Mouse (Mus musculus) cerebellum, postnatal 36 days (tissue): ENCODE results near the gene Upf3b.
A peak's percentile ranks its signal among the peaks of the same experiment; 100 is the strongest.
"Not testable (repeated sequence)": the region's sequence is repeated elsewhere in the genome, so short reads cannot be mapped to it uniquely, and the experiment has no call there.

ENCODE experiments used
- DNase-seq, 2 experiments: peaks; one replicate each; pipeline ENCODE4 v3.0.0; 2021 to 2022; ENCODE audit warnings: mixed read lengths in 2 of 2

Gene Upf3b

GRCm38 (mm10) chrX:37110193-37110880 is at the start of gene Upf3b:
Upf3b (minus strand) TSS chrX:37110322.
- peak; percentile 84 to 90 for DNase-seq

GRCm38 (mm10) chrX:37157839-37158238 is 47.7 kb upstream of the Upf3b start:
- no peak for DNase-seq

- DNase-seq = peak in 1 of 2 experiments; percentile 10
These were observed 34.8 kb upstream of the Upf3b start for GRCm38 (mm10) chrX:37144954-37145353.

DNA sequence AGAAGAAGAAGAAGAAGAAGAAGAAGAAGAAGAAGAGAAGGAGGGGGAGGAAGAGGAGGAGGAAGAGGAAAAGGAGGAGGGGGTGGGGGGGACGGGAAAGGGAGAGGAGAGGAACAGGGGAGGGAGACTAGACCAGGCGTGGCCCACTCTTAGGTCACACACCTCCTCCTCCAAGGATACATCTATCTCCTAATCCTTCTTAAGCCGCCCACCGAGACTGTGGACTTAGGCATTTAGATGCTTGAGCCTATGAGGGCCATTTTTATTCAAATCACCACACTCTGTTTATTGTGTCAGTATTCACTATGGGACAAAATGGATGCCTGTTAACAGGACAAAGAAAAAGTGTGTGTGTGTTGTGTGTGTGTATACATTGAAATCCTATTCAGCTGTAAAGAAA is 34.4 kb upstream of the Upf3b start:
- DNase-seq = not testable (repeated sequence)

DNA sequence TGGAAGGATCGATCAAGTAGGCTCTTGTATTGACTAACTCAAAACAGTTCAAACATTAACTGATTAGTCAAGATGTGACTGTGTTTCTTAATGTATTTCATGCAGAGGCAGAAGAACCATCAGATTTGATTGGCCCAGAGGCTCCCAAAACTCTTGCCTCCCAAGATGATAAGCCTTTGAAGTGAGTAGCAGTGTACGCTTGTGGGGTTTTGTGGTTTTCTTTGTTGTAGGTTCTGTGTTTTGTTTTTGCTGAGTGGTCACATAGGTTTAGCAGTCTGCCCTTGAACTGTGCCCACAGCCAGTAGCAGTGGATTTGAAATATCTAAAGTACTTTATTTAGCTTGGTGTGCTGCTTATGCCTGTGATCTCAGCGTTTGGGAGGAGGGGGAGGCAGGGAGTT is 31.6 kb upstream of the Upf3b start:
- no peak for DNase-seq

DNA sequence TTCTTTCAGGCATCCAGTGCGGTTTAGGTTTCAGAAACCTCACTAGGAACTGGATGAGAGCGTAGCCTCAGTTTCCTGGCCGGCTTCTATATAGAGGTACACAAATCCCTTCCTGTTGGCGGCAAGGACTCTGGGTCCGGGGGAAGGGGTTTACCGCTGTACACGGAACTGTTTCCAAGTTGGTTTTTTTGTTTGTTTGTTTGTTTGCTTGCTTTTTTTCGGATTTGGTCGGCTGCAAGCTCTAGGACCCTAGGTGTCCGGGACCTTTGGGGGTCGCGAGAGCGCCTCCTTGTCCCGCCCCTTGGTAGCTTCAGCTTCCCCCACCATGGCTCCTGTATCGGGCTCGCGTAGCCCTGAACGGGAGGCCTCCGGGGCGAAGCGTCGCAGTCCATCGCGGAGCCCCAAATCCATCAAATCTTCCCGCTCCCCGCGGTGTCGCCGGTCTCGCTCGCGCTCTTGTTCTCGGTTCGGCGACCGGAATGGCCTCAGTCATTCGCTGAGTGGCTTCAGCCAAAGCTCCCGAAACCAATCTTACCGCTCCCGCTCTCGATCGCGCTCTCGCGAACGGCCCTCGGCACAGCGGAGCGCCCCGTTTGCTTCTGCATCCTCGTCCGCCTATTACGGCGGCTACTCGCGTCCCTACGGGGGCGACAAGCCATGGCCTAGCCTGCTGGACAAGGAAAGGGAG is 16.7 kb upstream of the Upf3b start, which contains the start of gene Nkap:
TSS of gene Nkap (plus strand) at position 125 of the 688 bp plus-strand sequence.
- DNase-seq = peak; percentile 74 to 86

- no peak for DNase-seq
These were observed 15.4 kb upstream of the Upf3b start for GRCm38 (mm10) chrX:37125511-37125910.

DNA sequence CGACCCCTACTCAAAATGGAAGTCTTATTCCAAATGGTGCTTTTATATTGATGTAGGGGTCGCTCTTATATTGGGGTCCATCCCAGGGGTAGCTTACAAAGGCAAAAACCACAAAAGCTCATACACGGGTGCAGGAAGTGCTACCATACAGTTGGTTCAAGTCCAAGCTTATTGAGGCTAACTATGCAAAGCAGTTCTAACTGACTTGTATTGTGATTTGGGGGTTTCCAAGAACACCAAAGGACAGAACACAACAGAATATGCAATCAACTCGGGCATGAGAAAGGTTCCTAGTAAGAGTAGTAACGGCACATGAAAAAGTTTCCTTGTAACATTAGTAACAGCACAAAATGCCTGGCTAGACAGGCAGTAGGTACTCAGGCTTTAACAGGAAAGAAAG is 10.1 kb upstream of the Upf3b start:
- no peak for DNase-seq

DNA sequence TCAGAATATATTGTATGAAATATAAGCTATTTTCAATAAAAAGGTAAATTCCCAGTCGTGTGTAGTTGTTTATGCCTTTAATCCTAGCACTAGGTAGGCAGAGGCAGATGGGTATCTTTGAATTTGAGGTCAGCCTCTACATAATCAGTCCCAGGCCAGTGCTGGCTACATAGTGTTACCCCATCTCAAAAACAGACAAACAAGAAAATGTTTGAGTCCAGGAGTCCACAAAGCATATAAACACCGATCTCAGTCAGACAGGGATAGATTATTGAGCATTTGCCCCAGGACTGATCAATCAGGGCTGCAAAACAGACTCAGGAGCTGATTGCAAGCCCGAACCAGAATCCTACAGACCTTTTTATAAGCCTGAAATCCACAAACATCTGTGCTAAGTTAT is 9.5 kb upstream of the Upf3b start:
- no peak for DNase-seq

GRCm38 (mm10) chrX:37117085-37117484 is 7.0 kb upstream of the Upf3b start:
- no peak for DNase-seq

DNA sequence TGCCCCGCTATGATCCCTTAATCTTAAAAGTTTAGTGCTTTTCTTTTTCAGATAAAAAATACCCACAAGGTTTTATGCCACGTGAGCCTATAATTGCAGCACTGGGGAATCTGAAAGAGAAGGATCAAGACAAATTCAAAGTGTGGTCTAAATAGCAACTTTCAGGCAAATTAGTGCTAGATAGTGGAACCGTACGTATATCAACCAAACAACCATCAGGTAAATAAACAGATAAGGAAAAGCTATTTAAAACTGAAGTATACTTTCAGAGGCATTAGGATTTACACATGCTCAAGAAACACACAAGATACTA is 715 bp upstream of the Upf3b start:
- no peak for DNase-seq

DNA sequence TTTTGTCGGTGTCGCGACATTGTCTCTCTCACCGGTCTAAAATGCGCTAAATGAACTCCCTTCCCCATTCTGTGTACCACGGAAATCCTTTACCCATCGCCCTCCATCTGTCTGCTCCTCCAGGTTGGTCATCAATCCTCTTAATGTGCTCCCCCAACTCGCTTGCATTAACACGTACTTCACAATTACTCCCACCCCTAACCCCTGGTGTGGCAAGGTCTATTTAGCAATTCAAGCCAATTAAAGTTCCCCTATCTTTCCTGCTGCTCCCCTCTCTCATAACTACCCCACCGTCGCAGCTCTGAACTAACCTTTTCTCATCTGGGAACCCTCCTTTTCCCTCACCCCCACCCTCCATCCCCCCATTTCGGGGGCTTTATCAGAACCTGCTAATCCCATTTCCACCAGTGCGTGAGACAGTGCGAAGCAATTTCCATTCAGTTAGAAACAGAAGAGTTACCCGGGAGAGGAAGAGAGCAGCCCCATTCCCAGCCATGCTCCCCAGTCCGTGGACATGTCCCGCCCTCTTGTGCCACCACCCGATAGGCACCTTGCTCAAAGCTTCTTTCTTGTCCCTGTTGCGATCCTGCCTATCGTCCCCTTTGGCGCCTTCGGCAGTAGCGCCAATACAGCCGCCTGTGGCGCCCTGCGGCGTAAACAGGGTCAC is 463 bp downstream of the Upf3b start:
- no peak for DNase-seq

GRCm38 (mm10) chrX:37103826-37104225 is 6.3 kb downstream of the Upf3b start:
- no peak for DNase-seq

DNA sequence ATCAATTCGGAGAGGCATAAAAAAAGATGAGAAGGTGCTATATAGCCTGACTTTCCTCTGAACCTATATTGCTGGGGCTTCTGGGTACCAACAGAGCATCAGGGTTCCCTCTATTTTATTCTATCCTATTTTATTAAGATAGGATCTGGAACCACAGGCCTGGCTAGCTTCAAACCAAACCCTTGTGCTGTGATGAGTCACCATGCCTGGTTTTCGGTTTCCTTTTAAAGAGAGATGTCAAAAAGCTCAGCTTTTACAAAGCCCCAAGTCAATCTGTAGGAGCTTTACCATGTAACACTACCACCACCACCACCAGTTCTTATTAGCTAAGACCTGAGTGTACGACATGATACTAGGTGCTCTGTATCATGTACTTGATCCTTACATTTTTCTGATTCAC is 11.4 kb downstream of the Upf3b start:
- no peak for DNase-seq

- no peak for DNase-seq
These were observed 14.9 kb downstream of the Upf3b start for GRCm38 (mm10) chrX:37095106-37095768.

DNA sequence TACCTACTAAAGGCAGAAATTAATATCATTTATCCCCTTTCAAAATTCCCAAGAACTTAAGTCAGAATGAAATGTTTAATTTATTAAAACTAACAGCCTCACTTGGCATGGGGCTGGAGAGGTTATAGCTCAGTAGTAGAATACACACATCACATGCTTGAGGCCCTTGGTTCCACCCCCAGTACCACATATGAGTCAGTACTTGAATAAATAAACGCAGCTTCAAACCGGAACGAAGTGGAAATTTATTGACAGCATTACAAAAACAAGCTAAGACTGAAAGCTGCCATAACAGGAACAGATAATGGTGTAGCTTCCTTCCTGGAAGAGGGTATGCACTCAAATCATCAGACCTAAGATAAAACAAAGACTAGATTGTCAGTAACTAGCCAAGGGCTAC is 18.7 kb downstream of the Upf3b start:
- DNase-seq = no peak

DNA sequence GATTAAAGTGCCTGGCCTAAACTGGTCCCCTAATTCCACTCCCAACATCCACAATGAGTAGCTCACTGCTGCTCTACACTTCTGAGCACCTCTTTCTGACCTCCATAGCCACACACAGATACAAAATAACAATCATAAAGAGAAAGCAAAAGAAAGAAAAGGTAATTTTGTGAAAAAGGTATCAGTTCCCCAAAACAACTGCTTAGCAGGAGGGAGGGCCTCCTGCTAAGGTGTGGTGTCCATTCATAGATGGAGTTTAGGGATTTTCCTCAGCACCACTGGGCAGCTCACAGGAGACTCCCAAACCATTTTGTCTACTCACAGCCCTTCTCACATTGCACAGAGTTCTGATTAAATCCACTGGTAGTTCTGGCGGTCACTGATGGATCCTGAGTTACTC is 21.3 kb downstream of the Upf3b start:
- DNase-seq = no peak

DNA sequence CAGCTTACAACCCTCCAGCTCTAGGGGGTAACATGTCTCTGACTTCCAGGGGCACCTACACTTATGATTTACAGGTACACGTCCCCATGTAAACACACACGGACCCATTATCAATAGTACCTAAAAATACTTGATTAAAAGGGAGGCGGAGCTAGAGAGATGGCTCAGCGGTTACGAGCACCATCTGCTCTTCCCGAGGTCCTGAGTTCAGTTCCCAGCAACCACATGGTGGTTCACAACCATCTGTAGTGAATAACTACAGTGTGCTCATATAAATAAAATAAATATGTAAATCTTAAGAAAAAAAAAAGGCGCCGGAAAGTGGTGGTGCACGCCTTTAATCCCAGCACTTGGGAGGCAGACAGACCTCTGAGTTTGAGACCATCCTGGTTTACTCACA is 24.5 kb downstream of the Upf3b start:
- no peak for DNase-seq

GRCm38 (mm10) chrX:37084927-37085660 is 25.0 kb downstream of the Upf3b start, which contains the start of gene Rpl39:
Rpl39 (minus strand) TSS chrX:37085402.
- DNase-seq = peak; percentile 79 to 81

- peak in 1 of 2 experiments; percentile 17 for DNase-seq
These were observed 25.7 kb downstream of the Upf3b start for GRCm38 (mm10) chrX:37084318-37084926.

DNA sequence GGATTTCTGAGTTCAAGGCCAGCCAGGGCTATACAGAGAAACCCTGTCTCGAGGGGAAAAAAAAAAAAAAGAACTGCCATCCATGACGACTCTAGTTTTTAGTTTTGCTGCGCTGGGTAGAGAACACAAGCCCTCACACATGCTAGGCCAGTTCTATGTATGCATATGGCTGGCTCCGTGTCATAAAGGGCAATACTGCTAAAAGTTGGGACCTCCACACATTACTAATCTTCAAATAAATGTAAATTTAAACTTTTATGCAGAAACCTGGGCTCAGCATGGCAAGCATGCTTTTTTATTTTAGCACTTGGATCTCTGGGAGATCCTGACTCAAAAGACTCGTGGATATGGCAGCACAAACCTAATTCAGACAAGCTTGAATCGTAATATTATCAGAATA is 28.9 kb downstream of the Upf3b start:
- DNase-seq = no peak

DNA sequence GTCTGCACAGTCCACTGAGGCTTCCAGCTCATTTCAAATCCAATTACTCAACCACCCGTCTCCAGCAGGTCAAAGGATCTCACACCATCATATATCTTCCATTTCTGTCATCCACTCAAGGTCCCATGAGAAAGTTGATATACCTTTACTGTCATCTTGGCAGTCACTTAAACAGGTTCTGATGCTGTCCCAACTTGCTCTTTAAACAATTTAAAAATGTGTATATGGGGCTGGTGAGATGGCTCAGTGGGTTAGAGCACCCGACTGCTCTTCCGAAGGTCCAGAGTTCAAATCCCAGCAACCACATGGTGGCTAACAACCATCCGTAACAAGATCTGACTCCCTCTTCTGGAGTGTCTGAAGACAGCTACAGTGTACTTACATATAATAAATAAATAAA is 29.8 kb downstream of the Upf3b start:
- not testable (repeated sequence) for DNase-seq
